Mouse (Mus musculus) kidney, embryonic 14.5 days (tissue): ENCODE measurements around the gene Atf1. TPM values are rescaled to one million over a fixed set of nuclear protein-coding genes. Genes with fewer than 3 reads are reported as not detected.

Experiments
- ATAC-seq: fragments of 200-750 bp; cut with Nextera tagmentation; 2 replicates; pipeline ENCODE4 v1.8.0; 2017; ENCODE audit warnings: moderate number of reproducible peaks, mild to moderate bottlenecking, moderate TSS enrichment, moderate library complexity; ENCODE audit not compliant: low FRiP score, low TSS enrichment
- H3K27ac ChIP-seq: fragments of 300-500 bp; sonication (generic); 2 replicates; pipeline ENCODE4 v1.5.1; 2014; ENCODE audit warnings: low read depth, mild to moderate bottlenecking, low read length, moderate library complexity, mixed read lengths
- H3K27me3 ChIP-seq: fragments of 300-500 bp; sonication (generic); 2 replicates; pipeline ENCODE4 v1.6.1; 2014; ENCODE audit warnings: mild to moderate bottlenecking, low read length; ENCODE audit not compliant: control insufficient read depth, insufficient read depth
- H3K36me3 ChIP-seq: fragments of 300-500 bp; sonication (generic); 2 replicates; pipeline ENCODE4 v1.6.1; 2014; ENCODE audit warnings: low read length, mixed read lengths; ENCODE audit not compliant: control insufficient read depth, insufficient read depth
- H3K4me1 ChIP-seq: fragments of 300-500 bp; sonication (generic); 2 replicates; pipeline ENCODE4 v1.6.1; 2014; ENCODE audit warnings: low read length, mixed read lengths; ENCODE audit not compliant: control insufficient read depth, insufficient read depth
- H3K4me2 ChIP-seq: fragments of 300-500 bp; sonication (generic); replicated peaks from 2 replicates; pipeline ENCODE4 v1.6.1; 2014; ENCODE audit warnings: low read depth, mild to moderate bottlenecking, low read length
- H3K4me3 ChIP-seq: fragments of 300-500 bp; sonication (generic); 2 replicates; pipeline ENCODE4 v1.5.1; 2014; ENCODE audit warnings: mild to moderate bottlenecking, low read length
- H3K9ac ChIP-seq: fragments of 300-500 bp; sonication (generic); 2 replicates; pipeline ENCODE4 v1.6.1; 2014; ENCODE audit warnings: low read depth, mild to moderate bottlenecking, low read length, moderate library complexity
- H3K9me3 ChIP-seq: fragments of 300-500 bp; sonication (generic); 2 replicates; pipeline ENCODE4 v1.6.1; 2016; ENCODE audit warnings: low read length; ENCODE audit not compliant: control insufficient read depth
- WGBS: fragments of 180-500 bp; shearing (Covaris S2); extraction: QIAGEN DNeasy Blood & Tissue Kit; methylation state at CpG from one replicate; pipeline ENCODE4 v1.1.7; 2014; 5-methylcytosine and 5-hydroxymethylcytosine counted together
- polyA plus RNA-seq: library from polyadenylated mRNA; unstranded; fragments of >200 nt; fragmentation: Nextera tagmentation; extraction: Ambion mirVana; gene quantifications from 2 replicates; pipeline ENCODE4 v1.2.1, GENCODE M21; 2014

Gene Atf1
- polyA plus RNA-seq, 1 experiment from 2014 or later = 57.8 TPM

DNA sequence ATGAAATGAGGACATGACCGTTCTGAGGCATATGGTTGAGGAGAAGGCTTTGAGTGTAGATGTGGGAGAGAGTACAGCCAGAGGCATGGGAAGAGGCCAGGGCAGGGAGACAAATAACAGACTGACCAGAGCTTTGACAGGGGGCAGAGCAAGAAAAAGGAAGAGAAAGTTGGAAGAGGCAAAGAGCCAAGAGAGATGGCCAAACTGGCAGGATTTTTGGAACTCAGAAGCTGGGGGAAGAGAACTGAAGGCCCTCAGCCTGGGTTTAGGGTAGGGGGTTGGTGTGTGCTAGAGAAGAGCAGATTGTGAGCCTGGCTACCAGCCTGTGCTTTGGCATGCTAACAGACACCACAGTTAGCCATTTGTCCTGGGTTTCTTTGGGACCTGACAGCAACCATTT is 1.7 kb upstream of the Atf1 start:
- WGBS = 95% methylated on average over 1 of the region's 1 CpGs
- H3K4me2 ChIP-seq = no peak overlapping the region

DNA sequence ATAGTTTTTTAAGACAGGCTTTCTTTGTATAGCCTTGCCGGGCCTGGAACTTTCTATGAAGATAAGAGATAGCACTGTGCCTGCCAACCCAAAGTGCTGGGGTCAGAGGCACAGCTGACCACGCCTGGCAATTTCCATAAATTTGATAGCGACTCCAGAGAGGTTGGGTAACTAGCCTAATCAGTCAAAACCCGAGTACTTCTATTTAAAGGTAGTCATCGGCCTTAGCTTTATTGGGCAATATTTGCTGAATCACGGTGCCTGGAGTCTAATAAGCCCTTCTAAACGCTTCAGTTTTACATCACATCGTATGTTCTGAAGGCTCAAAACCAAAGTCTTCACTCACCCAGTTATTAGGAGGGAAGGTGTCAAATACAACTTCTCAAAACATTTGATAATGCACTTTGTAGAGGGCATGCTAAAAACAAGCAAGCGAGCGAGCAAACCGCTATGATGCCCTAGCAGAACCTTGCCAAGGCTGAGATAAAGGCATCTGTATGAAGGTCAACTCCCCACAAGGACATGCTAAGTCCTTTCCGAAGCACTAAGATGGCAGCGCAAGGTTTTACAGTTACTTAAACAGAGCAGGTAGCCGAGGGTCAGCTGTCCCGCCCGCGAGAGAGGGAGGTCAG is 472 bp upstream of the Atf1 start:
- H3K4me3 ChIP-seq = peak overlapping the region; percentile 86
- peak overlapping the region; percentile 100 for H3K27ac ChIP-seq
- WGBS = 4% methylated on average over 17 of the region's 17 CpGs
- no peaks in the 10 kb centered on the region; the same call in 1 of the 2 replicates for H3K36me3 ChIP-seq
- H3K9me3 ChIP-seq = peaks cover 14% of the 10 kb centered on the region
- peak overlapping the region; percentile 77 for H3K4me2 ChIP-seq
- H3K9ac ChIP-seq = peak overlapping the region; percentile 99
- ATAC-seq = peak; percentile 10; the same call in 1 of the 2 replicates
- H3K27me3 ChIP-seq = no peaks in the 10 kb centered on the region
- peaks cover 9% of the 10 kb centered on the region; the same call in 1 of the 2 replicates for H3K4me1 ChIP-seq

More for the DNA sequence above, 1.7 kb upstream of the Atf1 start:
- no peaks in the 10 kb centered on the region; the same call in 1 of the 2 replicates for H3K36me3 ChIP-seq
- H3K4me3 ChIP-seq = no peak overlapping the region
- no peak overlapping the region for H3K27ac ChIP-seq
- peaks cover 9% of the 10 kb centered on the region; the same call in 1 of the 2 replicates for H3K4me1 ChIP-seq
- ATAC-seq = no peak
- H3K9me3 ChIP-seq = peaks cover 14% of the 10 kb centered on the region
- no peak overlapping the region for H3K9ac ChIP-seq
- no peaks in the 10 kb centered on the region for H3K27me3 ChIP-seq

DNA sequence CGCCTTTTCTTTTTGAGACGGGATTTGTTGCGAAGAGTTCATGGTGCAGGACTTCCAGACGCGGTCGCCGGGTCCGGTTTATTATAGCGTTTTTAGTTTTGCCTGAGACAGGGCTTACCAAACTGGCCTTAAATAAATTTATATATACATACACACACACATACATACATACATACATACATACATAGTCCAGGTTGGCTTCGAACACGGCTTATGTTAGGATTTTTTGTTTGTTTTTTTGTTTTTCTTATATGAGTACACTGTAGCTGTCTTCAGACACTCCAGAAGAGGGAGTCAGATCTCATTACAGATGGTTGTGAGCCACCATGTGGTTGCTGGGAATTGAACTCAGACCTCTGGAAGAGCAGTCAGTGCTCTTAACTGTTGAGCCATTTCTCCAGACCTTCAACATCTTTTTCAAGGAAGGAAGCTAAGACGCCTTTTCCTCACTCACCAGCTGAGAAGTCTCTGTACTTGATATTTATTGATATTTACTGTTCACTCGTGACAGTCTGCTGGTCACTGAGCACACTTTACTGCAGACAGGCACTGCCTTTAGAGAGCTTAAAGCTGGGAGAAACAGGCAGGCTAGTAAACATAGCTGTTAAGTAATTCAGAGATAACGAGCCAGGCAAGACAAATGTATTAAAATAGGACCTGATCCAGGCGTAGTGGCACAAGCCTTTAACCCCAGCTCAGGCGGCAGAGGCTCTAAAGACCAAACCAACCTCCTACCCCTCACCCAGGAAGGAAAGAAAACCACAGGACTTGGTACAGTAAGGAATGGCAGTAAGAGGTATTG is 1.1 kb downstream of the Atf1 start:
- 13% methylated on average over 16 of the region's 16 CpGs for WGBS
- peak overlapping the region; percentile 99 for H3K9ac ChIP-seq
- H3K9me3 ChIP-seq = no peaks in the 10 kb centered on the region
- H3K4me3 ChIP-seq = peak overlapping the region; percentile 86
- H3K27me3 ChIP-seq = no peaks in the 10 kb centered on the region
- ATAC-seq = no peak
- peaks cover 9% of the 10 kb centered on the region; the same call in 1 of the 2 replicates for H3K4me1 ChIP-seq
- H3K4me2 ChIP-seq = peak overlapping the region; percentile 77
- H3K27ac ChIP-seq = peak overlapping the region; percentile 100
- H3K36me3 ChIP-seq = peaks cover 7% of the 10 kb centered on the region

DNA sequence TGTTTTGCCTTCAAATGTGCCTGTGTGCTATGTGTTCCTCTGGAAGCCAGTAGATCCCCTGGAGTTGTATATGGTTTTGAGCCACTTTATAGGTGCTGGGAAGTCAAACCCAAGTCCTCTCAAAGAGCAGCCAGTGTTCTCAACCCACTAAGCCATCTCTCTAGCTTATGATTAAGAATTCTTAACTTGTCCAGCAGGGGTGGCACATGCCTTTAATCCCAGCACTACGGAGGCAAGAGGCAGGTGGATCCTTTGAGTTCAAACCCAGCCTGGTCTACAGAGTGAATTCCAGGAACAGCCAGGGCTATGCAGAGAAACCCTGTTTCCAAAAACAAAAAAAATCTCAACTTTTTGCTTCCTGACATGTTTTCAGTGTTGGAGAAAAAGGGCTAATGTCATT is 3.0 kb downstream of the Atf1 start:
- H3K4me3 ChIP-seq = no peak overlapping the region
- H3K4me2 ChIP-seq = no peak overlapping the region
- no peak for ATAC-seq
- no peak overlapping the region for H3K9ac ChIP-seq
- peaks cover 22% of the 10 kb centered on the region for H3K36me3 ChIP-seq
- no peaks in the 10 kb centered on the region for H3K27me3 ChIP-seq
- H3K27ac ChIP-seq = no peak overlapping the region
- 75% methylated on average over 1 of the region's 1 CpGs for WGBS
- no peaks in the 10 kb centered on the region for H3K9me3 ChIP-seq
- H3K4me1 ChIP-seq = peaks cover 9% of the 10 kb centered on the region; the same call in 1 of the 2 replicates

DNA sequence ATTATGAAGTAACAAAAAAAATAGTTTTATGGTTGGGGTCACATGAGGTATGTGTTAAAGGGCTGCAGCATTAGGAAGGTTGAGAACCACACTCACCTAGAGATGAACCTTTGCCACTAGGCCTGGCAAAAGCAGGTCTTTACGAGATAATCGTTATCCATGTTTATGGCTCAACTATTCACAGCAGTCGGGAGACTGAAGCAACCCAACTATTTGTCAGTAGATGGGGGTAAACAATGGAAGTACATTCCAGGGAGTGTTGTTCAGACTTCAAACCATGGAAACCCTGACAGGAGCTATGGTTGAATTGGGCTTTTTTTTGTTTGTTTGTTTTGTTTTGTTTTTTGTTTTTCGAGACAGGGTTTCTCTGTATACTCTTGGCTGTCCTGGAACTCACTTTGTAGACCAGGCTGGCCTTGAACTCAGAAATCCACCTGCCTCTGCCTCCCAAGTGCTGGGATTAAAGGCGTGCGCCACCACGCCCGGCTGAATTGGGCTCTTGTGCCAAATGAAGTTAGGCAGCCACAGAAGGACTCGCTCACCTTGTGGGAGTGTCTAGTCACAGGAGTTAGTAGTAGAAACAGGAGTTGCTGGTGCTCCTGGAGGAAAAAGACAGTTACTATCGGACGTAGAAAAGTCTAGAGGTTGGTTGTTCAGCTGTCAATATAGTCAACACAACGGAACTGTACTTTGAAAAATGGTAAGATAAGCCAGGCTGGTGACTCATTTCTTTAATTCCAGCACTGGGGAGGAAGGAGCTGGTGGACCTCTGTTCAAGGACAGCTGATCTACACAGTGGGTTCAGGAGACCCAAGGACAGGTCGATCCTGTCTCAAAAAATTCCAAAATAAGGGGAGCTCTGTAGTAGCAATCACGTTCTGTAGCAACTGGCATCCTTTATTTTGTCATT is 4.3 kb downstream of the Atf1 start:
- ATAC-seq = no peak
- H3K36me3 ChIP-seq = peaks cover 32% of the 10 kb centered on the region
- no peaks in the 10 kb centered on the region for H3K27me3 ChIP-seq

DNA sequence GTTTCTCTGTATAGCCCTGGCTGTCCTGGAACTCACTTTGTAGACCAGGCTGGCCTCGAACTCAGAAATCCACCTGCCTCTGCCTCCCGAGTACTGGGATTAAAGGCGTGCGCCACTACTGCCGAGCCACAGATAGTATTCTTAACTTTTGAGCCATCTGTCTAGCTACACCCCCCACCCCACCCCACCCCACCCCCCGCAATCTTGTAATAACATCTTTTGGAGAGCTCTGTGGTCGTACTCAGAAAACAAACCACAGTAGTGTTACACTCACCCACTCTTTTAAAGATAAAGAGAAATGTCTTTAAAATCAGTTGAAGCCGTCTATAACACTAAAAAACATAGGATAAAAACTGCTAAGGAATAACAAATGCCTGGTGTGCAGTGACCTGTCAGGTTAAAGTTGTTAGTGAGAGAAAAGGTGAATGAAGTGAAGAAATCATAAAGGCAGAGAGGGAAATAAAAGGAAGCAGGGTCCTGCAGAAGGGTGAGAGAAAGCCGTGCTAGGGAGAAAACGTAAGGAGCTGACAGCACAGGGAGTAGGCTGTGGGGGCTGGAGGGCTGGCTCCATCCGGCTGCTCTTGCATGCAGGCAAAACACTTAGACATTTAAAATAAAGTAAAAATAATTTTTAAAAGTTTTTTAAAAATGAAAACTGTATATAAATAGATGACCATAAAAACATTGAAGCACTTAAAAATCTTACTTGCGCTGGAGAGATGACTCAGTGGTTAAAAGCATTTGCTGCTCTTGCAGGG is 7.8 kb downstream of the Atf1 start:
- no peak overlapping the region for H3K4me3 ChIP-seq
- 90% methylated on average over 12 of the region's 12 CpGs for WGBS
- H3K36me3 ChIP-seq = peaks cover 57% of the 10 kb centered on the region
- no peaks in the 10 kb centered on the region for H3K27me3 ChIP-seq
- H3K9ac ChIP-seq = no peak overlapping the region
- no peaks in the 10 kb centered on the region for H3K9me3 ChIP-seq
- H3K27ac ChIP-seq = no peak overlapping the region
- no peak for ATAC-seq
- no peaks in the 10 kb centered on the region for H3K4me1 ChIP-seq
- H3K4me2 ChIP-seq = no peak overlapping the region

More for the DNA sequence above, 4.3 kb downstream of the Atf1 start:
- H3K4me3 ChIP-seq = no peak overlapping the region
- no peak overlapping the region for H3K4me2 ChIP-seq
- 89% methylated on average over 14 of the region's 14 CpGs for WGBS
- no peak overlapping the region for H3K27ac ChIP-seq
- peaks cover 9% of the 10 kb centered on the region; the same call in 1 of the 2 replicates for H3K4me1 ChIP-seq
- H3K9me3 ChIP-seq = no peaks in the 10 kb centered on the region
- H3K9ac ChIP-seq = no peak overlapping the region

DNA sequence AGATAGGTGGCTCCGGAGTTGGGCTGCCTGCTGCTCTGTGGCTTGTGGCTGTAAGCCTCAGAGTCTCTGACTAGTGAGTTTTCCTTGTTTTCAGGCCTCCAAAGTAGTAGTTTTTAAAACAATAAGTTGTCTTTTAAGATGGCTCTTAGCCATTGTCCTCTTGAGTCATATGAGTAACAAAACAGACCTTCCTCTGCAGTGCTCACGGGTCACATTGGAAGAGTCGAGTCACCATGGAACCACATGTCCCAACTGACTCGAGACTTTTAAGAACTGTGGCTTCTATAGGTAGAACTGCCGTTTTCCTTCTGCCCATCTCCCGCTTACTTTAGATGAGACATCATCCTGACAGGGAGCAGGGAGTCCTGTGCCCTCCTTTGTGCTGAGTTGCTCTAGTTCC is 9.3 kb downstream of the Atf1 start:
- peaks cover 72% of the 10 kb centered on the region for H3K36me3 ChIP-seq
- no peak for ATAC-seq
- 89% methylated on average over 6 of the region's 6 CpGs for WGBS
- H3K27me3 ChIP-seq = no peaks in the 10 kb centered on the region
- H3K4me3 ChIP-seq = no peak overlapping the region
- H3K9me3 ChIP-seq = no peaks in the 10 kb centered on the region
- no peak overlapping the region for H3K27ac ChIP-seq
- no peaks in the 10 kb centered on the region for H3K4me1 ChIP-seq
- no peak overlapping the region for H3K4me2 ChIP-seq
- no peak overlapping the region for H3K9ac ChIP-seq

DNA sequence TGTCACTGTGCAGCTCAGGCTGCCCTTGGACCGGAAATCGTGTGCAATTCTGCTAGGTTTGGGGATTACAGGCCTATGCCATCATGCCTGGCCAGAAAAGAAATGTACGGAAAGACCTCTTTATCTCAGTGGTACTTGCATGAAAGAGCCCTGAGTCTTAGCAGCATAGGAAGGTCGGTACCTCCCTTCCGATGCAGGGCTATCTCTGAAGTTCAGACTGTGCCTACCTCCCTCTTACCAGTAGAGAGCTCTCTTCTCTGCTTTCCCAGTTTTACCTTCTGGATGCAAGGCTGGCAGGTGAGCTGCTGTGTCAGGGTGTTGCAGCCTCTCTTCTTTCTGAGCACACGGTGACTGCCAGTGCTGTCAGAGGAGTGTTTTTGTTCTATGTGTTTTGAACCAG is 14.2 kb downstream of the Atf1 start:
- no peak overlapping the region for H3K27ac ChIP-seq
- no peaks in the 10 kb centered on the region for H3K4me1 ChIP-seq
- H3K27me3 ChIP-seq = no peaks in the 10 kb centered on the region
- H3K9me3 ChIP-seq = no peaks in the 10 kb centered on the region
- WGBS = 95% methylated on average over 6 of the region's 6 CpGs
- H3K9ac ChIP-seq = no peak overlapping the region
- no peak overlapping the region for H3K4me2 ChIP-seq
- ATAC-seq = no peak
- H3K36me3 ChIP-seq = peaks cover 81% of the 10 kb centered on the region
- no peak overlapping the region for H3K4me3 ChIP-seq
